Mouse (Mus musculus): ENCODE results near the gene Arhgef6.

- TF ChIP-seq CTCF (IDR thresholded peaks at IDR 0.05; ENCODE audit: extremely low read depth, insufficient read depth, low read length), result no peak
- no peak for TF ChIP-seq POLR2A (IDR thresholded peaks at IDR 0.05; ENCODE audit: extremely low read depth, insufficient read depth, low read length)
Observed at GRCm38 (mm10) chrX:57216271-57216670, 122.3 kb downstream of the Arhgef6 start.

Data from cortical plate, adult 2 months (tissue).